Comparison of ENCODE assay signal across 32 mouse cellular contexts in genomic region chr3:108342185-108342584, GRCm38 (mm10). TPM values are rescaled to one million over a fixed set of nuclear protein-coding genes. Genes with fewer than 3 reads are reported as not detected.
DNase-seq lines count a peak whose midpoint lies in the region; ATAC-seq and TF ChIP-seq lines count a peak whose summit lies in the region.
"Had no signal": no experiment of that assay in that cellular context is flagged by ENCODE, and none has a peak within 500 bp of the region (broad histone marks: within the 10 kb centered on the region; RNA-seq: fewer than 3 reads in every experiment).

No protein-coding gene starts in this region.

- no peaks in the 10 kb centered on the region for H3K27me3 ChIP-seq in lung, embryonic 14.5 days (ENCODE audit: insufficient read depth, low read length)
- no peaks in the 10 kb centered on the region for H3K27me3 ChIP-seq in hindbrain, embryonic 10.5 days (ENCODE audit: insufficient read depth, poor library complexity, severe bottlenecking)
- H3K27me3 ChIP-seq: forebrain, embryonic 15.5 days; hindbrain, embryonic 12.5 days; limb, embryonic 13.5 days; neural tube, embryonic 15.5 days had no signal

- no peak for TF ChIP-seq CTCF in layer of hippocampus, adult 2 months (conservative IDR thresholded peaks at IDR 0.05)
- no peak for TF ChIP-seq CTCF in lung, embryonic 14.5 days (IDR thresholded peaks at IDR 0.05; ENCODE audit: low read depth)

- H3K4me2 ChIP-seq in lung, embryonic 14.5 days, result no peak overlapping the region
- H3K4me2 ChIP-seq: forebrain, embryonic 15.5 days; hindbrain, embryonic 12.5 days; limb, embryonic 13.5 days; liver, embryonic 11.5 days; neural tube, embryonic 15.5 days had no signal

- H3K4me1 ChIP-seq in lung, embryonic 14.5 days (ENCODE audit: insufficient read depth), result no peaks in the 10 kb centered on the region
- H3K4me1 ChIP-seq in hindbrain, embryonic 10.5 days (replicated peaks), result no peaks in the 10 kb centered on the region
- H3K4me1 ChIP-seq: forebrain, embryonic 15.5 days; hindbrain, embryonic 12.5 days; limb, embryonic 13.5 days; neural tube, embryonic 15.5 days had no signal

- H3K4me3 ChIP-seq in layer of hippocampus, adult 2 months, result no peak overlapping the region
- H3K4me3 ChIP-seq in lung, embryonic 14.5 days (ENCODE audit: low read depth, low read length), result no peak overlapping the region
- H3K4me3 ChIP-seq in hindbrain, embryonic 10.5 days, result no peak overlapping the region
- H3K4me3 ChIP-seq: forebrain, embryonic 15.5 days; hindbrain, embryonic 12.5 days; left cerebral cortex, adult 2 months; limb, embryonic 13.5 days; neural tube, embryonic 15.5 days had no signal

- peak; percentile 93 for ATAC-seq in lung, embryonic 14.5 days (ENCODE audit: insufficient read depth)
- ATAC-seq: forebrain, embryonic 15.5 days; intestine, embryonic 16.5 days had no signal

- H3K36me3 ChIP-seq in lung, embryonic 14.5 days (ENCODE audit: insufficient read depth), result peaks cover 76% of the 10 kb centered on the region
- H3K36me3 ChIP-seq in hindbrain, embryonic 10.5 days, result peaks cover 98% of the 10 kb centered on the region

- H3K9ac ChIP-seq in lung, embryonic 14.5 days, result no peak overlapping the region
- H3K9ac ChIP-seq: forebrain, embryonic 15.5 days; hindbrain, embryonic 12.5 days; limb, embryonic 13.5 days; neural tube, embryonic 15.5 days had no signal

- WGBS in lung, embryonic 14.5 days, result 49% methylated on average over 7 of the region's 7 CpGs
- WGBS in hindbrain, embryonic 10.5 days, result 86% methylated on average over 7 of the region's 7 CpGs

- H3K27ac ChIP-seq in layer of hippocampus, adult 2 months, result peak overlapping the region; percentile 73
- H3K27ac ChIP-seq in lung, embryonic 14.5 days (ENCODE audit: low read depth), result no peak overlapping the region
- H3K27ac ChIP-seq in hindbrain, embryonic 10.5 days, result no peak overlapping the region
- H3K27ac ChIP-seq: forebrain, embryonic 15.5 days; hindbrain, embryonic 12.5 days; kidney, postnatal 0 days; left cerebral cortex, adult 2 months; limb, embryonic 13.5 days; macrophage; neural tube, embryonic 15.5 days; stomach, postnatal 0 days had no signal

- H3K9me3 ChIP-seq in lung, embryonic 14.5 days (ENCODE audit: low read depth, low read length), result no peaks in the 10 kb centered on the region
- no peaks in the 10 kb centered on the region for H3K9me3 ChIP-seq in hindbrain, embryonic 10.5 days
- H3K9me3 ChIP-seq: forebrain, embryonic 15.5 days; hindbrain, embryonic 12.5 days; limb, embryonic 13.5 days; neural tube, embryonic 15.5 days had no signal

- DNase-seq in layer of hippocampus, adult 2 months (ENCODE audit: low spot score in 2 of 2), result no peak
- DNase-seq in layer of hippocampus, postnatal 36 days, result no peak
- peak; percentile 19 for DNase-seq in NIH3T3 (ENCODE audit: low read depth)
- peak; percentile 93 for DNase-seq in lung, embryonic 14.5 days
- peak; percentile 66 for DNase-seq in lung, postnatal 14 days
- no peak for DNase-seq in frontal cortex, postnatal 25 days (ENCODE audit: low spot score in 2 of 2)
- no peak for DNase-seq in hindbrain, embryonic 10.5 days (ENCODE audit: low spot score)
- no peak for DNase-seq in spleen, postnatal 10 days (ENCODE audit: low spot score in 2 of 2)
- DNase-seq: adrenal gland, postnatal 14 days; cerebellum, adult 11-12 months; cerebellum, adult 9-11 months; gastrocnemius, postnatal 10 days; heart, postnatal 14 days; kidney, adult 8-10 months; kidney, postnatal 4 days; midbrain, embryonic 14.5 days; right cerebral cortex, postnatal 25 days; thymus, adult 18-20 months; thymus, postnatal 25 days had no signal

RNA-seq across cellular contexts. Expression of gene Mybphl, which starts 22.5 kb away (rescaled TPM):
- total RNA-seq in layer of hippocampus, adult 2 months (2021), result 1 to 10 TPM in 1 of 2 experiments, under 1 TPM in 1; 0.83 to 1.5 TPM
- 1 to 10 TPM; 1.8 to 1.9 TPM for total RNA-seq in layer of hippocampus, postnatal 36 days (2021)
- 0.75 and 4.7 TPM in 2 replicates for polyA plus RNA-seq in lung, embryonic 14.5 days (2014; fragmentation: Nextera tagmentation; extraction: Ambion mirVana)
- not detected in 2 replicates for polyA plus RNA-seq in hindbrain, embryonic 10.5 days (2016; fragmentation: Nextera tagmentation; extraction: Ambion mirVana)
- total RNA-seq: adrenal gland, postnatal 14 days; gastrocnemius, postnatal 10 days; megakaryocyte-erythroid progenitor cell, adult 5-6 weeks; MEL had no signal
- polyA plus RNA-seq: forebrain, embryonic 15.5 days; gonadal fat pad, adult 2 months; hindbrain, embryonic 12.5 days; intestine, embryonic 16.5 days; kidney, postnatal 0 days; limb, embryonic 13.5 days; macrophage; midbrain, embryonic 14.5 days; stomach, postnatal 0 days had no signal

RNA-seq across cellular contexts. Expression of gene Psrc1, which starts 41.5 kb away (rescaled TPM):
- 10 to 100 TPM; 17.5 to 22.2 TPM for total RNA-seq in layer of hippocampus, adult 2 months (2021)
- 10 to 100 TPM; 18.4 TPM for total RNA-seq in layer of hippocampus, postnatal 36 days (2021)
- polyA plus RNA-seq in lung, embryonic 14.5 days (2014; fragmentation: Nextera tagmentation; extraction: Ambion mirVana), result 76.5 and 79.7 TPM in 2 replicates
- 75.8 and 89.8 TPM in 2 replicates for polyA plus RNA-seq in hindbrain, embryonic 10.5 days (2016; fragmentation: Nextera tagmentation; extraction: Ambion mirVana)

RNA-seq across cellular contexts. Expression of gene Sort1, which starts 58.3 kb away (rescaled TPM):
- total RNA-seq in layer of hippocampus, adult 2 months (2021), result 100 to 1,000 TPM; 360 to 361 TPM
- total RNA-seq in layer of hippocampus, postnatal 36 days (2021), result 100 to 1,000 TPM; 345 to 381 TPM
- polyA plus RNA-seq in lung, embryonic 14.5 days (2014; fragmentation: Nextera tagmentation; extraction: Ambion mirVana), result 32.7 and 33.2 TPM in 2 replicates
- polyA plus RNA-seq in hindbrain, embryonic 10.5 days (2016; fragmentation: Nextera tagmentation; extraction: Ambion mirVana), result 15.9 and 19.7 TPM in 2 replicates

Comparison
In these comparisons a context has a peak if more than half of its experiments do, and no peak if none do; other contexts are left out.
1. DNase-seq: peak in NIH3T3 (single experiment), lung, embryonic 14.5 days (single experiment) and lung, postnatal 14 days (single experiment); none in layer of hippocampus, adult 2 months (0 of 2), layer of hippocampus, postnatal 36 days (0 of 2), frontal cortex, postnatal 25 days (0 of 2), hindbrain, embryonic 10.5 days (single experiment) and spleen, postnatal 10 days (0 of 2).